Mouse (Mus musculus): ENCODE results near the gene Trappc12. TPM values are rescaled to one million over a fixed set of nuclear protein-coding genes. Genes with fewer than 3 reads are reported as not detected.

Gene Trappc12
- total and polyA plus RNA-seq, 3 experiments: 13.5 to 49.6 (median 44.9) TPM

GRCm38 (mm10) chr12:28775627-28776026 lies 25.4 kb upstream of the Trappc12 start:
- no peak overlapping the region for H3K4me3 ChIP-seq (ENCODE audit: low read depth, low read length)
- DNase-seq (ENCODE audit: low spot score): no peak
- H3K9me3 ChIP-seq (replicated peaks): no peaks in the 10 kb centered on the region
- no peak for ATAC-seq (ENCODE audit: extremely low read depth, insufficient number of reproducible peaks, low FRiP score, poor library complexity, severe bottlenecking)
- TF ChIP-seq GATA1 (IDR thresholded peaks at IDR 0.05; ENCODE audit: borderline replicate concordance, low read length) (no peak), CTCF (IDR thresholded peaks at IDR 0.05; ENCODE audit: low read depth, low read length) (0 out of 2 replicates have a peak, but pooled peaks have one; percentile 5)
- H3K27me3 ChIP-seq (ENCODE audit: insufficient read depth, low read length): no peaks in the 10 kb centered on the region
- H3K4me1 ChIP-seq (ENCODE audit: insufficient read depth, low read depth, low read length): no peaks in the 10 kb centered on the region; the same call in 1 of the 2 replicates
- peaks cover 83% of the 10 kb centered on the region for H3K36me3 ChIP-seq (replicated peaks)

DNA sequence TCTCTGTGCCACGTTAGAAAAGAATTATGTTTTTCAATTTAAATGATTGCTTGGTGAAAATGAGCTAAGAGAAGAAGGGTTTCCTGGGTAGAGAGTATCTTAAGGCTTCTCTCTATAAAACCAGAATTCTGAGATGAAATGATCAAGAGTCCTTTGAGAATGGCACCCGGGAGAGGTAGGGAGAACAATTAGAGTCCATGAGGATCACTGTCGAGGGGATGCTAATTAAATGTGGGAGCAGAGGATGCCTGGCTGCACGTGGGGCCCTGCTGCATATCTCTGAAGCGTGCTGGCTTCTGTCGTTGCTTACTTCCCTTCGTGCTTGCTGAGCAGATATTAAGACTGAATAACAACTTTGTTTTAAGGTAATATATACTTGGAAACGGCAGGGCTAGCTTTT lies 24.8 kb upstream of the Trappc12 start:
- Histone ChIP-seq H3K27me3 (ENCODE audit: insufficient read depth, low read length) (no peaks in the 10 kb centered on the region), H3K4me1 (ENCODE audit: insufficient read depth, low read depth, low read length) (no peaks in the 10 kb centered on the region; the same call in 1 of the 2 replicates), H3K4me3 (ENCODE audit: low read depth, low read length) (no peak overlapping the region), H3K36me3 (replicated peaks) (peaks cover 83% of the 10 kb centered on the region), H3K9me3 (replicated peaks) (no peaks in the 10 kb centered on the region)
- no peak for ATAC-seq (ENCODE audit: extremely low read depth, insufficient number of reproducible peaks, low FRiP score, poor library complexity, severe bottlenecking)
- TF ChIP-seq CTCF (IDR thresholded peaks at IDR 0.05; ENCODE audit: low read depth, low read length) (no peak), POLR2AphosphoS5 (IDR thresholded peaks at IDR 0.05; ENCODE audit: insufficient replicate concordance, low read depth, low read length) (no peak), GATA2 (IDR thresholded peaks at IDR 0.05; ENCODE audit: borderline replicate concordance, low read depth, low read length) (no peak), GATA1 (IDR thresholded peaks at IDR 0.05; ENCODE audit: borderline replicate concordance, low read length) (no peak), TAL1 (conservative IDR thresholded peaks at IDR 0.05; ENCODE audit: low read depth, low read length) (no peak)
- DNase-seq (ENCODE audit: low spot score): no peak

DNA sequence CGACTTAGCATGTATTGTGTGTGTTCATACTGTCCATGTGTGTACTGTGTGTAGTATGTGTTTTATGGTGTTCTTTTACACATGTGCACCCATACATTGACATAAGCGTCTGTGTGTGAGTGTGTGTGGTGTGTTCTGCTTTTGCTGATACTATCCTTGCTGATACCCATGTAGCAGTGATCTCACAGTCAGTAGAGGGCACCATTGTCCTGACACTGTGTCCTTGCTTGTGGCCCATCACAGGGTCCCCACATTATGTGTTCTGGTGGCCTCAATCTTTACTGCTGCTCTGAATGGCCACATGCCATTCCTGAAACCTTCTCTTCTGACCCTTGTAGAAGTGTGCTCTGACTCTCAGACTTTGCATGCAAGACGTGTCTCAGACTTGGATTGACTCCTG lies 23.5 kb upstream of the Trappc12 start:
- ATAC-seq (ENCODE audit: extremely low read depth, insufficient number of reproducible peaks, low FRiP score, poor library complexity, severe bottlenecking) (no peak), DNase-seq (ENCODE audit: low spot score) (no peak)
- peaks cover 87% of the 10 kb centered on the region for H3K36me3 ChIP-seq (replicated peaks)
- no peaks in the 10 kb centered on the region for H3K9me3 ChIP-seq (replicated peaks)
- H3K4me3 ChIP-seq (ENCODE audit: low read depth, low read length): no peak overlapping the region
- H3K27me3 ChIP-seq (ENCODE audit: insufficient read depth, low read length): no peaks in the 10 kb centered on the region
- H3K4me1 ChIP-seq (ENCODE audit: insufficient read depth, low read depth, low read length): no peaks in the 10 kb centered on the region; the same call in 1 of the 2 replicates
- TF ChIP-seq TAL1 (conservative IDR thresholded peaks at IDR 0.05; ENCODE audit: low read depth, low read length): no peak
- TF ChIP-seq CTCF (IDR thresholded peaks at IDR 0.05; ENCODE audit: low read depth, low read length): no peak
- TF ChIP-seq GATA1 (IDR thresholded peaks at IDR 0.05; ENCODE audit: borderline replicate concordance, low read length): no peak
- TF ChIP-seq GATA2 (IDR thresholded peaks at IDR 0.05; ENCODE audit: borderline replicate concordance, low read depth, low read length): no peak
- no peak for TF ChIP-seq POLR2AphosphoS5 (IDR thresholded peaks at IDR 0.05; ENCODE audit: insufficient replicate concordance, low read depth, low read length)

GRCm38 (mm10) chr12:28769953-28770352 lies 19.7 kb upstream of the Trappc12 start:
- H3K4me3 ChIP-seq (ENCODE audit: low read depth, low read length): no peak overlapping the region
- DNase-seq (ENCODE audit: low spot score): no peak
- peaks cover 91% of the 10 kb centered on the region for H3K36me3 ChIP-seq (replicated peaks)
- H3K27me3 ChIP-seq (ENCODE audit: insufficient read depth, low read length): no peaks in the 10 kb centered on the region
- no peaks in the 10 kb centered on the region for H3K9me3 ChIP-seq (replicated peaks)
- TF ChIP-seq GATA1 (IDR thresholded peaks at IDR 0.05; ENCODE audit: borderline replicate concordance, low read length) (no peak), POLR2AphosphoS5 (IDR thresholded peaks at IDR 0.05; ENCODE audit: insufficient replicate concordance, low read depth, low read length) (no peak), CTCF (IDR thresholded peaks at IDR 0.05; ENCODE audit: low read depth, low read length) (no peak), GATA2 (IDR thresholded peaks at IDR 0.05; ENCODE audit: borderline replicate concordance, low read depth, low read length) (no peak), TAL1 (conservative IDR thresholded peaks at IDR 0.05; ENCODE audit: low read depth, low read length) (no peak)
- ATAC-seq (ENCODE audit: extremely low read depth, insufficient number of reproducible peaks, low FRiP score, poor library complexity, severe bottlenecking): peak; percentile 55; the same call in 1 of the 2 replicates
- H3K4me1 ChIP-seq (ENCODE audit: insufficient read depth, low read depth, low read length): no peaks in the 10 kb centered on the region

DNA sequence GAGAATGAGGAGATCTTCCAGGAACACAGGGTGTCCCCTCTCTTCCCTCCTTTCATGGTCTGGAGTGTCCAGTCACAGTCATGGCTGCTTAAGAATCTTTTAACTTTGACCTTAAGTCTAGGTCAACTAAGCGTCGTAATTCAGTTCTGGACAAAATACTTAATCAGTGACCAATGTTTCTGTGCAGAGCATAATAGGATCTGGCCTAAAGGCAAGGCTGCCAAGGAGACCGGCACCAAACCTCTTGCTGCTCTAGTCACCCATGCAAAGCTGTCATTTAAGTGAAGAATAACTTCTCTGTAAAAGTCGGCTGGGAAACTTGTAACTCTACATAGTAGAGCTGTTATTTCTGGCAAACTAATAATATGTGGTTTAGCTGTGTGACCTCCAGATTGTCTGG lies 5.7 kb upstream of the Trappc12 start:
- ATAC-seq (ENCODE audit: extremely low read depth, insufficient number of reproducible peaks, low FRiP score, poor library complexity, severe bottlenecking) (no peak), DNase-seq (ENCODE audit: low spot score) (no peak)
- TF ChIP-seq CTCF (IDR thresholded peaks at IDR 0.05; ENCODE audit: low read depth, low read length) (no peak), GATA1 (IDR thresholded peaks at IDR 0.05; ENCODE audit: borderline replicate concordance, low read length) (no peak), POLR2AphosphoS5 (IDR thresholded peaks at IDR 0.05; ENCODE audit: insufficient replicate concordance, low read depth, low read length) (no peak), TAL1 (conservative IDR thresholded peaks at IDR 0.05; ENCODE audit: low read depth, low read length) (no peak)

DNA sequence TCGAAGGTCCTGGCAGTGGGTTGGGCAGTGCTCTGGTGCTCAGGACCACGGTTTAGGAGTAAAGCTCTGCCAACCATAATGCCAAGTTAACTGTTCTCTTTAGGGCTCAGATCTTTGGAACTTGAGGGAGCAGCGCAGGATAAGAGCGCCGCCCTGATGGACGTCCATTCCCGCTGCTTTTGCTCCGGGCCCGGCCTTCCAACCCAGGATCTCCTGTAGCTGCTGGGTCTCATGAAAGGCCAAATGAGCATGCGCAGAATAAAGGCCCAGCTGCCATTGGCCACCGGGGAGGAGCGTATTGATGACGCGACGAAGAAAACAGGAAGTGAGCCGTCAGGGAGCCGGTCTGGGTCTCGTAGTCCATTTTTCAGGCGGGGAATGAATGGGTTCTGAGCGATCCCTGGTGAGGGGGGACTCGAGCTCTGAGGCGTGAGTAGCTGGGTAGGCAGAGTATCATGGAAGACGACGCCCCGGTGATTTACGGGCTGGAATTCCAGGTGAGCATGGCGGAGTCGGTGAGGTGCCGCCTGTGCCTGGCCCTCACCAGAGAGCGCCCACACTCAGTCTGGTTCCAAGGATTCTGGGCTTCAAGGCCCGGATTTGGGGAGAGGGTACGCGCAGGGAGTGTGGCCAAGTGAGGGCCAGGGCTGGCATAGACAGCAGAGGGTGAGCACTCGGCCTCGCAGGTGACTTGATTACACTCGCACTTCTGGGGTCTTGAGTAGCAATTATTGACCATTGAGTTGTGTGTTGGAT lies 1.4 kb upstream of the Trappc12 start, which contains the start of gene Eipr1:
Gene Eipr1 (plus strand): TSS at position 296 of the 756 bp plus-strand sequence.
- ATAC-seq (ENCODE audit: extremely low read depth, insufficient number of reproducible peaks, low FRiP score, poor library complexity, severe bottlenecking) (peak; percentile 88), DNase-seq (ENCODE audit: low spot score) (peak; percentile 94)
- Histone ChIP-seq H3K9me3 (replicated peaks) (no peaks in the 10 kb centered on the region), H3K36me3 (replicated peaks) (peaks cover 50% of the 10 kb centered on the region), H3K27me3 (ENCODE audit: insufficient read depth, low read length) (no peaks in the 10 kb centered on the region), H3K4me3 (ENCODE audit: low read depth, low read length) (peak within 1 kb of the TSS; percentile 83), H3K4me1 (ENCODE audit: insufficient read depth, low read depth, low read length) (peaks cover 40% of the 10 kb centered on the region)
- TF ChIP-seq GATA2 (IDR thresholded peaks at IDR 0.05; ENCODE audit: borderline replicate concordance, low read depth, low read length): no peak
- TF ChIP-seq CTCF (IDR thresholded peaks at IDR 0.05; ENCODE audit: low read depth, low read length): no peak

More for the DNA sequence above, 5.7 kb upstream of the Trappc12 start:
- Histone ChIP-seq H3K9me3 (replicated peaks) (no peaks in the 10 kb centered on the region), H3K4me1 (ENCODE audit: insufficient read depth, low read depth, low read length) (peaks cover 14% of the 10 kb centered on the region), H3K27me3 (ENCODE audit: insufficient read depth, low read length) (no peaks in the 10 kb centered on the region), H3K4me3 (ENCODE audit: low read depth, low read length) (no peak overlapping the region), H3K36me3 (replicated peaks) (peaks cover 51% of the 10 kb centered on the region)
